Mouse (Mus musculus): ENCODE measurements around the gene Nkx2-5. TPM values are rescaled to one million over a fixed set of nuclear protein-coding genes. Genes with fewer than 3 reads are reported as not detected.
A peak's percentile ranks its signal among the peaks of the same experiment; 100 is the strongest.

The Nkx2-5 gene
- total and polyA plus RNA-seq, 3 experiments = 87.1 to 104 (median 96.3) TPM

GRCm38 (mm10) chr17:26877927-26878326, 33.1 kb upstream of the Nkx2-5 start:
- intact Hi-C loops (cut with DNase I) = no loop called here
- H3K27me3 ChIP-seq (ENCODE audit: control insufficient read depth, insufficient read depth, low read length) = no peaks in the 10 kb centered on the region
- 65% methylated on average over 7 of the region's 7 CpGs for WGBS

GRCm38 (mm10) chr17:26874542-26874941, 29.7 kb upstream of the Nkx2-5 start:
- Histone ChIP-seq H3K4me1 (ENCODE audit: control insufficient read depth, insufficient read depth, low read length) (peaks cover 2% of the 10 kb centered on the region; the same call in 1 of the 2 replicates), H3K9ac (ENCODE audit: low read depth, low read length) (no peak overlapping the region; the same call in 1 of the 2 replicates), H3K4me3 (no peak overlapping the region), H3K79me2 (replicated peaks; ENCODE audit: control insufficient read depth, insufficient read depth, low read length) (no peaks in the 10 kb centered on the region; the same call in 1 of the 2 replicates), H3K27ac (peak overlapping the region; percentile 48; the same call in 1 of the 2 replicates), H3K36me3 (ENCODE audit: control insufficient read depth, insufficient read depth, low read length) (no peaks in the 10 kb centered on the region), H3K27me3 (ENCODE audit: control insufficient read depth, insufficient read depth, low read length) (no peaks in the 10 kb centered on the region)
- 53% methylated on average over 11 of the region's 11 CpGs for WGBS
- intact Hi-C loops (cut with DNase I) = no loop called here
- peak; percentile 29 to 54 for DNase-seq
- TF ChIP-seq CTCF (IDR thresholded peaks at IDR 0.05) = no peak
- TF ChIP-seq EP300 (IDR thresholded peaks at IDR 0.05; ENCODE audit: insufficient read depth, low read depth, low read length) = no peak
- no peak for TF ChIP-seq POLR2A (IDR thresholded peaks at IDR 0.05; ENCODE audit: insufficient read depth, low read depth, low read length)

More at GRCm38 (mm10) chr17:26877927-26878326, 33.1 kb upstream of the Nkx2-5 start:
- H3K27ac ChIP-seq = peak overlapping the region; percentile 43; the same call in 1 of the 2 replicates
- no peaks in the 10 kb centered on the region; the same call in 1 of the 2 replicates for H3K79me2 ChIP-seq (replicated peaks; ENCODE audit: control insufficient read depth, insufficient read depth, low read length)
- H3K4me3 ChIP-seq = no peak overlapping the region
- no peak overlapping the region for H3K9ac ChIP-seq (ENCODE audit: low read depth, low read length)
- H3K36me3 ChIP-seq (ENCODE audit: control insufficient read depth, insufficient read depth, low read length) = no peaks in the 10 kb centered on the region
- TF ChIP-seq CTCF (IDR thresholded peaks at IDR 0.05) = no peak
- no peak for TF ChIP-seq EP300 (IDR thresholded peaks at IDR 0.05; ENCODE audit: insufficient read depth, low read depth, low read length)
- TF ChIP-seq POLR2A (IDR thresholded peaks at IDR 0.05; ENCODE audit: insufficient read depth, low read depth, low read length) = no peak
- H3K4me1 ChIP-seq (ENCODE audit: control insufficient read depth, insufficient read depth, low read length) = peaks cover 2% of the 10 kb centered on the region; the same call in 1 of the 2 replicates
- no peak for DNase-seq

GRCm38 (mm10) chr17:26873502-26873901, 28.7 kb upstream of the Nkx2-5 start:
- intact Hi-C loops (cut with DNase I) = no loop called here
- H3K4me3 ChIP-seq = no peak overlapping the region
- H3K4me1 ChIP-seq (ENCODE audit: control insufficient read depth, insufficient read depth, low read length) = peaks cover 2% of the 10 kb centered on the region; the same call in 1 of the 2 replicates
- TF ChIP-seq EP300 (IDR thresholded peaks at IDR 0.05; ENCODE audit: insufficient read depth, low read depth, low read length) (no peak), POLR2A (IDR thresholded peaks at IDR 0.05; ENCODE audit: insufficient read depth, low read depth, low read length) (no peak), CTCF (IDR thresholded peaks at IDR 0.05) (no peak)
- H3K27me3 ChIP-seq (ENCODE audit: control insufficient read depth, insufficient read depth, low read length) = no peaks in the 10 kb centered on the region
- DNase-seq = no peak
- H3K9ac ChIP-seq (ENCODE audit: low read depth, low read length) = no peak overlapping the region
- H3K36me3 ChIP-seq (ENCODE audit: control insufficient read depth, insufficient read depth, low read length) = no peaks in the 10 kb centered on the region
- H3K79me2 ChIP-seq (replicated peaks; ENCODE audit: control insufficient read depth, insufficient read depth, low read length) = no peaks in the 10 kb centered on the region; the same call in 1 of the 2 replicates
- no peak overlapping the region; the same call in 1 of the 2 replicates for H3K27ac ChIP-seq
- 60% methylated on average over 8 of the region's 8 CpGs for WGBS

- no peak for TF ChIP-seq EP300 (IDR thresholded peaks at IDR 0.05; ENCODE audit: insufficient read depth, low read depth, low read length)
- TF ChIP-seq POLR2A (IDR thresholded peaks at IDR 0.05; ENCODE audit: insufficient read depth, low read depth, low read length) = no peak
- H3K4me3 ChIP-seq = no peak overlapping the region
- H3K27ac ChIP-seq = no peak overlapping the region
- peaks cover 3% of the 10 kb centered on the region; the same call in 1 of the 2 replicates for H3K4me1 ChIP-seq (ENCODE audit: control insufficient read depth, insufficient read depth, low read length)
- 66% methylated on average over 3 of the region's 3 CpGs for WGBS
- intact Hi-C loops (cut with DNase I) = no loop called here
- no peaks in the 10 kb centered on the region for H3K36me3 ChIP-seq (ENCODE audit: control insufficient read depth, insufficient read depth, low read length)
- DNase-seq = no peak
- no peaks in the 10 kb centered on the region; the same call in 1 of the 2 replicates for H3K79me2 ChIP-seq (replicated peaks; ENCODE audit: control insufficient read depth, insufficient read depth, low read length)
- H3K9ac ChIP-seq (ENCODE audit: low read depth, low read length) = no peak overlapping the region
- H3K27me3 ChIP-seq (ENCODE audit: control insufficient read depth, insufficient read depth, low read length) = no peaks in the 10 kb centered on the region
These were observed 28.1 kb upstream of the Nkx2-5 start for GRCm38 (mm10) chr17:26872870-26873269.

GRCm38 (mm10) chr17:26868756-26869155, 23.9 kb upstream of the Nkx2-5 start:
- intact Hi-C loops (cut with DNase I) = no loop called here
- peak overlapping the region; percentile 73 for H3K27ac ChIP-seq

GRCm38 (mm10) chr17:26865156-26865555, 20.3 kb upstream of the Nkx2-5 start:
- Histone ChIP-seq H3K79me2 (replicated peaks; ENCODE audit: control insufficient read depth, insufficient read depth, low read length) (no peaks in the 10 kb centered on the region), H3K27me3 (ENCODE audit: control insufficient read depth, insufficient read depth, low read length) (no peaks in the 10 kb centered on the region), H3K36me3 (ENCODE audit: control insufficient read depth, insufficient read depth, low read length) (no peaks in the 10 kb centered on the region; the same call in 1 of the 2 replicates), H3K9ac (ENCODE audit: low read depth, low read length) (no peak overlapping the region), H3K4me1 (ENCODE audit: control insufficient read depth, insufficient read depth, low read length) (peaks cover 4% of the 10 kb centered on the region; the same call in 1 of the 2 replicates), H3K27ac (peak overlapping the region; percentile 85), H3K4me3 (no peak overlapping the region)
- 42% methylated on average over 6 of the region's 6 CpGs for WGBS
- intact Hi-C loops (cut with DNase I) = no loop called here
- peak in 1 of 2 experiments; percentile 17 for DNase-seq
- TF ChIP-seq POLR2A (IDR thresholded peaks at IDR 0.05; ENCODE audit: insufficient read depth, low read depth, low read length) (no peak), CTCF (IDR thresholded peaks at IDR 0.05) (peak; percentile 24; the same call in 1 of the 2 replicates)

More at GRCm38 (mm10) chr17:26868756-26869155, 23.9 kb upstream of the Nkx2-5 start:
- no peaks in the 10 kb centered on the region for H3K79me2 ChIP-seq (replicated peaks; ENCODE audit: control insufficient read depth, insufficient read depth, low read length)
- peaks cover 6% of the 10 kb centered on the region; the same call in 1 of the 2 replicates for H3K4me1 ChIP-seq (ENCODE audit: control insufficient read depth, insufficient read depth, low read length)
- H3K4me3 ChIP-seq = no peak overlapping the region
- no peak overlapping the region for H3K9ac ChIP-seq (ENCODE audit: low read depth, low read length)
- TF ChIP-seq EP300 (IDR thresholded peaks at IDR 0.05; ENCODE audit: insufficient read depth, low read depth, low read length) (peak; percentile 93; the same call in 1 of the 2 replicates), POLR2A (IDR thresholded peaks at IDR 0.05; ENCODE audit: insufficient read depth, low read depth, low read length) (peak; percentile 47; the same call in 1 of the 2 replicates), CTCF (IDR thresholded peaks at IDR 0.05) (peak; percentile 34)
- H3K36me3 ChIP-seq (ENCODE audit: control insufficient read depth, insufficient read depth, low read length) = no peaks in the 10 kb centered on the region
- no peaks in the 10 kb centered on the region for H3K27me3 ChIP-seq (ENCODE audit: control insufficient read depth, insufficient read depth, low read length)
- DNase-seq = peak; percentile 59 to 85
- WGBS = 33% methylated on average over 5 of the region's 5 CpGs
